Mouse (Mus musculus) intestine, postnatal 0 days (tissue): ENCODE results near the gene Rpl6. TPM values are rescaled to one million over a fixed set of nuclear protein-coding genes. Genes with fewer than 3 reads are reported as not detected.
"Not testable (repeated sequence)": the region's sequence is repeated elsewhere in the genome, so short reads cannot be mapped to it uniquely, and the experiment has no call there.

Source experiments
- ATAC-seq: fragments of 200-750 bp; cut with Nextera tagmentation; 2 replicates; pipeline ENCODE4 v1.8.0; 2017; ENCODE audit warnings: mild to moderate bottlenecking, moderate TSS enrichment, moderate library complexity
- H3K27ac ChIP-seq: fragments of 300-500 bp; sonication (generic); 2 replicates; pipeline ENCODE4 v1.5.1; 2014; ENCODE audit warnings: mild to moderate bottlenecking, low read depth, low read length, moderate library complexity
- H3K27me3 ChIP-seq: fragments of 300-500 bp; sonication (generic); replicated peaks from 2 replicates; pipeline ENCODE4 v1.6.1; 2014; ENCODE audit warnings: low read length, mixed read lengths; ENCODE audit not compliant: control insufficient read depth, insufficient read depth
- H3K36me3 ChIP-seq: fragments of 300-500 bp; sonication (generic); 2 replicates; pipeline ENCODE4 v1.6.1; 2014; ENCODE audit warnings: mild to moderate bottlenecking, moderate library complexity; ENCODE audit not compliant: control insufficient read depth, insufficient read depth
- H3K4me1 ChIP-seq: fragments of 300-500 bp; sonication (generic); replicated peaks from 2 replicates; pipeline ENCODE4 v1.6.1; 2014; ENCODE audit warnings: antibody characterized with exemption, low read length, mixed read lengths; ENCODE audit not compliant: control insufficient read depth, insufficient read depth
- H3K4me2 ChIP-seq: fragments of 300-500 bp; sonication (generic); replicated peaks from 2 replicates; pipeline ENCODE4 v1.6.1; 2014; ENCODE audit warnings: low read depth, mild to moderate bottlenecking, moderate library complexity
- H3K4me3 ChIP-seq: fragments of 300-500 bp; sonication (generic); 2 replicates; pipeline ENCODE4 v1.5.1; 2014; ENCODE audit warnings: low read depth, low read length
- H3K9ac ChIP-seq: fragments of 300-500 bp; sonication (generic); 2 replicates; pipeline ENCODE4 v1.6.1; 2014; ENCODE audit warnings: mild to moderate bottlenecking, low read depth, low read length
- H3K9me3 ChIP-seq: fragments of 300-500 bp; sonication (generic); 2 replicates; pipeline ENCODE4 v1.6.1; 2016; ENCODE audit warnings: mixed run types; ENCODE audit not compliant: control insufficient read depth
- CTCF ChIP-seq: sonication (generic); IDR thresholded peaks from 2 replicates; pipeline ENCODE4 v1.5.1; 2016; ENCODE audit warnings: low read depth, mild to moderate bottlenecking, control low read depth, antibody characterized with exemption, moderate library complexity
- WGBS: fragments of 180-500 bp; shearing (Covaris S2); extraction: QIAGEN DNeasy Blood & Tissue Kit; methylation state at CpG from one replicate; pipeline ENCODE4 v1.1.7; 2014; 5-methylcytosine and 5-hydroxymethylcytosine counted together
- polyA plus RNA-seq: library from polyadenylated mRNA; unstranded; fragments of >200 nt; fragmentation: Nextera tagmentation; extraction: Ambion mirVana; gene quantifications from 2 replicates; pipeline ENCODE4 v1.2.1, GENCODE M21; 2015

Rpl6 gene
- polyA plus RNA-seq, 1 experiment from 2014 or later: 359 TPM

DNA sequence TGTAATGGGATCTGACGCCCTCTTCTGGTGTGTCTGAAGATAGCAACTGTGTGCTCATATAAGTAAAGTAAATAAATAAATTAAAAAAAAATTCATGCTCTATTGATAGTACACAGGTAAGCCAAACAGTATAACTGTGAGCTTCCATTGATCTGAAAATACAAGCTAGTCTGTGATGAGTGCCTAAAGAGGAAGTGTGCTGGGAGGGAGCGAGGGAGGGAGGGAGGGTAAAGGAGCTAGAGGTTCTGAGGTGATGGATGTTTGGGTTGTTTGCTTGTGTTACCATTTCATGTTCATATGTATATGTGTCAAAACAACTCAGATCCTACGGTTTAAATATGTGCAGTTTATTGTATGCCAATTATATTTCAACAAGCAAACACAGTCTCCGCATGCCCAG is 22.6 kb downstream of the Rpl6 start:
- Histone ChIP-seq H3K4me2 (no peak overlapping the region), H3K36me3 (no peaks in the 10 kb centered on the region), H3K4me1 (0 out of 2 replicates have a peak, but pooled peaks cover 4% of the 10 kb centered on the region), H3K27ac (no peak overlapping the region), H3K4me3 (no peak overlapping the region), H3K9ac (no peak overlapping the region), H3K9me3 (no peaks in the 10 kb centered on the region), H3K27me3 (no peaks in the 10 kb centered on the region)
- TF ChIP-seq CTCF: 0 out of 2 replicates have a peak, but pooled peaks have one; percentile 14
- no peak for ATAC-seq
- WGBS: 73% methylated on average over 4 of the region's 4 CpGs

DNA sequence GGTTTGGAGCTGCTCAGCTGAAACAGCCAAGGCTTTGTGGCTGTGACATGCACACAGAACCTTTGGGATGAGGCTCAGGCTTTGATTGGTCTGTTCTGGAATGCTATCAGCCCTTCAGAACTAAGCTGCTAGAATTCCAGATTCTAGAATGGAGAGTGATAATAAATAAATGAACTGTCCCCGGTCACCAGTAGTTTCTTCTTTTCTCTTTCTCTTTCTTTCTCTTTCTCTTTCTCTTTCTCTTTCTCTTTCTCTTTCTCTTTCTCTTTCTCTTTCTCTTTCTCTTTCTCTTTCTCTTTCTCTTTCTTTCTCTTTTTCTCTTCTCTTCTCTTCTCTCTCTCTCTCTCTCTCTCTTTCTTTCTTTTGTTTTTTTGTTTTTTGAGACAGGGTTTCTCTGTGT is 23.0 kb downstream of the Rpl6 start:
- H3K4me2 ChIP-seq, H3K4me1 ChIP-seq, ATAC-seq, H3K36me3 ChIP-seq, H3K27ac ChIP-seq, H3K9ac ChIP-seq, H3K27me3 ChIP-seq, H3K4me3 ChIP-seq, H3K9me3 ChIP-seq: not testable (repeated sequence)
- WGBS: 67% methylated on average over 1 of the region's 1 CpGs

DNA sequence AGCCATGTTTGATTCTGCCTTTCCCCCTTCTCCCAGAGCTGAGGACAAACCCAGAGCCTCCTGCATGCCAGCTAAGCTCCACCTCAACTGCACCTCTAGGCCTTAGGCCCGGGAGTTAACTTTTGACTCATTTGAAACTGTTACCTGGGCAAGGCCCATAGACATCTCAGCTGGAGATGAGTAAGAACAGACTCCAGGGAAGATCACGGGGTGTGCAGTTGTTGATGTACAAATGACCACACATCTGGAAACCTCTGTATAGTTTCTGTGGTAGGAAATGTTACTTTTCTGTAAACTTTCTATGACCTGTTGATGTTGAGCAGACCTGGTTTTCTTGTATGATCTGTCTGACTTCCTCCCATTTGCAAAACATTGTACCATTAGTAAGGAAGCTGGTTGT is 24.9 kb downstream of the Rpl6 start:
- no peak overlapping the region for H3K9ac ChIP-seq
- ATAC-seq: no peak
- no peak overlapping the region for H3K27ac ChIP-seq
- no peak overlapping the region for H3K4me3 ChIP-seq
- 76% methylated on average over 2 of the region's 2 CpGs for WGBS
- H3K4me1 ChIP-seq: 0 out of 2 replicates have a peak, but pooled peaks cover 4% of the 10 kb centered on the region
- no peak for TF ChIP-seq CTCF
- H3K4me2 ChIP-seq: no peak overlapping the region
- H3K9me3 ChIP-seq: no peaks in the 10 kb centered on the region
- H3K27me3 ChIP-seq: no peaks in the 10 kb centered on the region
- H3K36me3 ChIP-seq: no peaks in the 10 kb centered on the region

DNA sequence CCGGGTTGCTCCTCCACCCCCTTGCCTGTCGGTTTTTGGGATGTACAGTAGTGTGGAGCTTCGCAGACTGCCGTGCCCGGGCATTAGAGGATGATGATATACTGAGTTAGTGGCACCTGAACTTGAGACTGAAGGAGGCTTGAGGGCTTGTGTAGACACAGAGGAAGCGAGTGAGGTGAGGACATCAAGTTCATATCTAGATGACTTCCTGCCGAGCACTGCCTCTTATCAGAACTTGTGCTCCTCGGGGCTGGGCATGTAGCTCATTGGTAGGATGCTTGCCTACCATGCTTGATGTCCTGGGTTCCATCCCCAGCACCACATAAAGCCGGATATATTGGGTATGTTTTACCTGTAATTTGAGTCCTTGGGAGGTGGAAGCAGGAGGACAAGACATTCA is 26.5 kb downstream of the Rpl6 start:
- no peak for TF ChIP-seq CTCF
- H3K4me3 ChIP-seq: no peak overlapping the region
- H3K9me3 ChIP-seq: no peaks in the 10 kb centered on the region
- H3K27ac ChIP-seq: no peak overlapping the region
- H3K27me3 ChIP-seq: no peaks in the 10 kb centered on the region
- 71% methylated on average over 9 of the region's 9 CpGs for whole genome bisulfite sequencing
- 0 out of 2 replicates have a peak, but pooled peaks cover 4% of the 10 kb centered on the region for H3K4me1 ChIP-seq
- H3K4me2 ChIP-seq: no peak overlapping the region
- H3K9ac ChIP-seq: no peak overlapping the region
- no peak for ATAC-seq
- no peaks in the 10 kb centered on the region for H3K36me3 ChIP-seq

DNA sequence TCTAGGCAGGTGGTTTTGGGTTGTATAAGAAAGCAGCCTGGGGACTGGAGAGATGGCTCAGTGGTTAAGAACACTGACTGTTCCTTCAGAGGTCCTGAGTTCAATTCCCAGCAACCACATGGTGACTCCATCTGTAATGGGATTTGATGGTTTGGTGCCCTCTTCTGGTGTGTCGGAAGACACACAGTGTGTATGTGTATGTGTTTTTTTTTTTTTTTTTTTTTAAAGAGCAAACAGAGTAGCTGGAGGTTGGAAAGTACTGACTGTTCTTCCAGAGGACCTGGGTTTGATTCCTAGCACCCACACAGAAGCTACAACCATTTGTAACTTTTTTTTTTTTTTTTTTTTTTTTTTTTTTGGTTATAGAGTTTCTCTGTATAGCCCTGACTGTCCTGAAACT is 28.5 kb downstream of the Rpl6 start:
- Histone ChIP-seq H3K4me1 (0 out of 2 replicates have a peak, but pooled peaks cover 4% of the 10 kb centered on the region), H3K27ac (no peak overlapping the region), H3K4me2 (no peak overlapping the region), H3K9me3 (no peaks in the 10 kb centered on the region), H3K36me3 (no peaks in the 10 kb centered on the region), H3K9ac (no peak overlapping the region), H3K4me3 (no peak overlapping the region), H3K27me3 (no peaks in the 10 kb centered on the region)
- 100% methylated on average over 1 of the region's 1 CpGs for WGBS
- ATAC-seq: no peak
- peak; percentile 21; the same call in 1 of the 2 replicates for TF ChIP-seq CTCF

DNA sequence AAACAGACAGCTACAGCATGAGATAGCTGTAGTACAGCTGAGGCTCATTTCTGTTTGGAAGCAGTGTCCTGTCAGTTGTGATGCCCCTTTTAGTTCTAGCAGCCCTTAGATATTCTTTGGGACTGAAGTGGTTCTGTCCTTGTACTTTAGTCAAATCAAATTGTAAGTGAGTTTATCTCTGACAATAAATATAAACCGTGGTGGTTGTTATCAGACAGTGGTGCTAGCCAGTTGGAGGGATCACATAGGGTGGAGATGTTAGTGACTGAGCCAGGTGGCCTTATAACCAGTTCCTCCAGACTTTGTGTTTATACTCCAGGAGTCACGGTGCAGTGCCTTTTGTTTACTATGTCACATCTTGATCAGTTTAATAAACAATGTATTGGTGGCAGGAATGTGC is 29.4 kb downstream of the Rpl6 start:
- 21% methylated on average over 2 of the region's 2 CpGs for WGBS

DNA sequence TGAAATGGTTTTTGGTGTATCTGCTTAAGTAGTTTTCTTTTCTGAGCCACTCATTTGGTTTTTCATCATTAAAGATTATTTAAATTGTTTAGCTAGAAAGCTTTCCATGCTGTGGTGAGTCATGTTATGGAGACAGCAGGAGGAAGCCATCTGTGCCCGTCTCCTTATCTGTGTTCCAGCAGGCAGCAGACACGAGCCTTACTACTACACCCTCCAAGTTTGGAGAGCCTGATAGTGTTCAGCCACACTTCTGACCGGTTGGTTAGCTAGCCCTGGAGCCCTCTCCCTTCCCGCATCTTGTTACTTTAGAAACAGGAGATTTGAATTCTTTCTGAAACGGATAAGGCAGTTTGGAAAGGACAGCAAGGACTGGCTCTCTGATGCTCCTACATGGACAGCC is 31.9 kb downstream of the Rpl6 start:
- Histone ChIP-seq H3K4me2 (no peak overlapping the region), H3K9me3 (no peaks in the 10 kb centered on the region), H3K27ac (no peak overlapping the region), H3K36me3 (no peaks in the 10 kb centered on the region), H3K27me3 (no peaks in the 10 kb centered on the region), H3K9ac (no peak overlapping the region), H3K4me1 (no peaks in the 10 kb centered on the region), H3K4me3 (no peak overlapping the region)
- no peak for TF ChIP-seq CTCF
- ATAC-seq: no peak
- WGBS: 38% methylated on average over 5 of the region's 5 CpGs

More for the DNA sequence above, 29.4 kb downstream of the Rpl6 start:
- H3K4me2 ChIP-seq: no peak overlapping the region
- H3K27me3 ChIP-seq: no peaks in the 10 kb centered on the region
- H3K9me3 ChIP-seq: no peaks in the 10 kb centered on the region
- peak; percentile 59 for ATAC-seq
- no peak overlapping the region for H3K9ac ChIP-seq
- H3K4me3 ChIP-seq: no peak overlapping the region
- H3K36me3 ChIP-seq: no peaks in the 10 kb centered on the region
- H3K4me1 ChIP-seq: 0 out of 2 replicates have a peak, but pooled peaks cover 4% of the 10 kb centered on the region
- no peak for TF ChIP-seq CTCF
- H3K27ac ChIP-seq: no peak overlapping the region
